Mouse (Mus musculus): ENCODE measurements around the gene Iqcd. TPM values are rescaled to one million over a fixed set of nuclear protein-coding genes. Genes with fewer than 3 reads are reported as not detected.

Iqcd gene
- polyA plus RNA-seq, 1 experiment from 2014 or later = 1.2 TPM

- peaks cover 19% of the 10 kb centered on the region for H3K36me3 ChIP-seq (ENCODE audit: control insufficient read depth, insufficient read depth)
- peak overlapping the region; percentile 90 for H3K9ac ChIP-seq (ENCODE audit: low read depth, low read length)
- H3K9me3 ChIP-seq (replicated peaks; ENCODE audit: control insufficient read depth, low read length) = 0 out of 2 replicates have a peak, but pooled peaks cover 4% of the 10 kb centered on the region
- WGBS (ENCODE audit: insufficient replicate concordance) = 1% methylated on average over 29 of the region's 29 CpGs
- peak overlapping the region; percentile 84 for H3K4me3 ChIP-seq (ENCODE audit: low read depth, low read length)
- peak; percentile 26 for ATAC-seq (ENCODE audit: low read depth)
- peak overlapping the region; percentile 95 for H3K27ac ChIP-seq (ENCODE audit: low read length)
- no peaks in the 10 kb centered on the region for H3K27me3 ChIP-seq (ENCODE audit: control insufficient read depth, insufficient read depth, low read depth, low read length)
- peaks cover 37% of the 10 kb centered on the region for H3K4me1 ChIP-seq (ENCODE audit: control insufficient read depth, low read depth, low read length)
- H3K4me2 ChIP-seq (ENCODE audit: low read depth, low read length) = peak overlapping the region; percentile 87
These were observed 762 bp upstream of the Iqcd start for GRCm38 (mm10) chr5:120587940-120588568.

GRCm38 (mm10) chr5:120590356-120591010 is 1.7 kb downstream of the Iqcd start:
- 69% methylated on average over 16 of the region's 16 CpGs for WGBS (ENCODE audit: insufficient replicate concordance)
- Histone ChIP-seq H3K4me1 (ENCODE audit: control insufficient read depth, low read depth, low read length) (peaks cover 32% of the 10 kb centered on the region), H3K9me3 (replicated peaks; ENCODE audit: control insufficient read depth, low read length) (0 out of 2 replicates have a peak, but pooled peaks cover 4% of the 10 kb centered on the region), H3K27me3 (ENCODE audit: control insufficient read depth, insufficient read depth, low read depth, low read length) (no peaks in the 10 kb centered on the region), H3K36me3 (ENCODE audit: control insufficient read depth, insufficient read depth) (no peaks in the 10 kb centered on the region), H3K4me2 (ENCODE audit: low read depth, low read length) (no peak overlapping the region), H3K9ac (ENCODE audit: low read depth, low read length) (no peak overlapping the region), H3K4me3 (ENCODE audit: low read depth, low read length) (no peak overlapping the region), H3K27ac (ENCODE audit: low read length) (no peak overlapping the region)
- no peak for ATAC-seq (ENCODE audit: low read depth)

GRCm38 (mm10) chr5:120592141-120592540 is 3.3 kb downstream of the Iqcd start:
- H3K27me3 ChIP-seq (ENCODE audit: control insufficient read depth, insufficient read depth, low read depth, low read length) = no peaks in the 10 kb centered on the region
- H3K9ac ChIP-seq (ENCODE audit: low read depth, low read length) = no peak overlapping the region
- H3K4me2 ChIP-seq (ENCODE audit: low read depth, low read length) = no peak overlapping the region
- 0 out of 2 replicates have a peak, but pooled peaks cover 4% of the 10 kb centered on the region for H3K9me3 ChIP-seq (replicated peaks; ENCODE audit: control insufficient read depth, low read length)
- H3K4me3 ChIP-seq (ENCODE audit: low read depth, low read length) = no peak overlapping the region
- 65% methylated on average over 7 of the region's 7 CpGs for WGBS (ENCODE audit: insufficient replicate concordance)
- no peak for ATAC-seq (ENCODE audit: low read depth)
- peaks cover 18% of the 10 kb centered on the region for H3K4me1 ChIP-seq (ENCODE audit: control insufficient read depth, low read depth, low read length)
- no peak overlapping the region for H3K27ac ChIP-seq (ENCODE audit: low read length)
- no peaks in the 10 kb centered on the region for H3K36me3 ChIP-seq (ENCODE audit: control insufficient read depth, insufficient read depth)

- H3K4me3 ChIP-seq (ENCODE audit: low read depth, low read length) = no peak overlapping the region
- WGBS (ENCODE audit: insufficient replicate concordance) = 73% methylated on average over 6 of the region's 6 CpGs
- no peaks in the 10 kb centered on the region for H3K27me3 ChIP-seq (ENCODE audit: control insufficient read depth, insufficient read depth, low read depth, low read length)
These were observed 5.7 kb downstream of the Iqcd start for GRCm38 (mm10) chr5:120594485-120594884.

GRCm38 (mm10) chr5:120599625-120600024 is 10.8 kb downstream of the Iqcd start:
- Histone ChIP-seq H3K36me3 (ENCODE audit: control insufficient read depth, insufficient read depth) (no peaks in the 10 kb centered on the region), H3K27me3 (ENCODE audit: control insufficient read depth, insufficient read depth, low read depth, low read length) (no peaks in the 10 kb centered on the region), H3K4me1 (ENCODE audit: control insufficient read depth, low read depth, low read length) (peaks cover 28% of the 10 kb centered on the region), H3K9ac (ENCODE audit: low read depth, low read length) (no peak overlapping the region), H3K4me3 (ENCODE audit: low read depth, low read length) (no peak overlapping the region), H3K27ac (ENCODE audit: low read length) (peak overlapping the region; percentile 64), H3K4me2 (ENCODE audit: low read depth, low read length) (peak overlapping the region; percentile 43), H3K9me3 (replicated peaks; ENCODE audit: control insufficient read depth, low read length) (no peaks in the 10 kb centered on the region)
- WGBS (ENCODE audit: insufficient replicate concordance) = 26% methylated on average over 6 of the region's 6 CpGs
- peak; percentile 96 for ATAC-seq (ENCODE audit: low read depth)

More at GRCm38 (mm10) chr5:120594485-120594884, 5.7 kb downstream of the Iqcd start:
- Histone ChIP-seq H3K4me2 (ENCODE audit: low read depth, low read length) (no peak overlapping the region), H3K27ac (ENCODE audit: low read length) (no peak overlapping the region), H3K4me1 (ENCODE audit: control insufficient read depth, low read depth, low read length) (peaks cover 17% of the 10 kb centered on the region), H3K9ac (ENCODE audit: low read depth, low read length) (no peak overlapping the region), H3K9me3 (replicated peaks; ENCODE audit: control insufficient read depth, low read length) (0 out of 2 replicates have a peak, but pooled peaks cover 4% of the 10 kb centered on the region), H3K36me3 (ENCODE audit: control insufficient read depth, insufficient read depth) (no peaks in the 10 kb centered on the region)
- no peak for ATAC-seq (ENCODE audit: low read depth)

GRCm38 (mm10) chr5:120600946-120601668 is 12.3 kb downstream of the Iqcd start:
- no peaks in the 10 kb centered on the region for H3K9me3 ChIP-seq (replicated peaks; ENCODE audit: control insufficient read depth, low read length)
- no peak overlapping the region for H3K9ac ChIP-seq (ENCODE audit: low read depth, low read length)
- H3K36me3 ChIP-seq (ENCODE audit: control insufficient read depth, insufficient read depth) = no peaks in the 10 kb centered on the region
- 59% methylated on average over 11 of the region's 11 CpGs for WGBS (ENCODE audit: insufficient replicate concordance)
- no peaks in the 10 kb centered on the region for H3K27me3 ChIP-seq (ENCODE audit: control insufficient read depth, insufficient read depth, low read depth, low read length)
- H3K4me3 ChIP-seq (ENCODE audit: low read depth, low read length) = no peak overlapping the region
- no peak; the same call in 1 of the 2 replicates for ATAC-seq (ENCODE audit: low read depth)
- H3K4me1 ChIP-seq (ENCODE audit: control insufficient read depth, low read depth, low read length) = peaks cover 33% of the 10 kb centered on the region
- no peak overlapping the region for H3K27ac ChIP-seq (ENCODE audit: low read length)
- no peak overlapping the region for H3K4me2 ChIP-seq (ENCODE audit: low read depth, low read length)

GRCm38 (mm10) chr5:120602210-120602609 is 13.4 kb downstream of the Iqcd start:
- no peak overlapping the region for H3K27ac ChIP-seq (ENCODE audit: low read length)
- no peaks in the 10 kb centered on the region for H3K36me3 ChIP-seq (ENCODE audit: control insufficient read depth, insufficient read depth)
- no peaks in the 10 kb centered on the region for H3K27me3 ChIP-seq (ENCODE audit: control insufficient read depth, insufficient read depth, low read depth, low read length)
- no peak overlapping the region for H3K9ac ChIP-seq (ENCODE audit: low read depth, low read length)
- no peaks in the 10 kb centered on the region for H3K9me3 ChIP-seq (replicated peaks; ENCODE audit: control insufficient read depth, low read length)
- H3K4me1 ChIP-seq (ENCODE audit: control insufficient read depth, low read depth, low read length) = peaks cover 33% of the 10 kb centered on the region
- no peak overlapping the region for H3K4me2 ChIP-seq (ENCODE audit: low read depth, low read length)
- H3K4me3 ChIP-seq (ENCODE audit: low read depth, low read length) = no peak overlapping the region
- WGBS (ENCODE audit: insufficient replicate concordance) = 86% methylated on average over 12 of the region's 12 CpGs
- ATAC-seq (ENCODE audit: low read depth) = no peak

- H3K9me3 ChIP-seq (replicated peaks; ENCODE audit: control insufficient read depth, low read length) = no peaks in the 10 kb centered on the region
- no peak overlapping the region for H3K9ac ChIP-seq (ENCODE audit: low read depth, low read length)
- H3K27ac ChIP-seq (ENCODE audit: low read length) = no peak overlapping the region
- H3K4me1 ChIP-seq (ENCODE audit: control insufficient read depth, low read depth, low read length) = peaks cover 33% of the 10 kb centered on the region
- no peaks in the 10 kb centered on the region for H3K36me3 ChIP-seq (ENCODE audit: control insufficient read depth, insufficient read depth)
- no peak for ATAC-seq (ENCODE audit: low read depth)
- no peak overlapping the region for H3K4me3 ChIP-seq (ENCODE audit: low read depth, low read length)
- 82% methylated on average over 7 of the region's 7 CpGs for WGBS (ENCODE audit: insufficient replicate concordance)
- no peak overlapping the region for H3K4me2 ChIP-seq (ENCODE audit: low read depth, low read length)
- H3K27me3 ChIP-seq (ENCODE audit: control insufficient read depth, insufficient read depth, low read depth, low read length) = no peaks in the 10 kb centered on the region
These were observed 14.7 kb downstream of the Iqcd start for GRCm38 (mm10) chr5:120603515-120603914.

All from liver, embryonic 16.5 days (tissue).